Mouse (Mus musculus): ENCODE measurements around the gene Camk1d. TPM values are rescaled to one million over a fixed set of nuclear protein-coding genes. Genes with fewer than 3 reads are reported as not detected.
A peak's percentile ranks its signal among the peaks of the same experiment; 100 is the strongest.

Camk1d gene
- polyA plus RNA-seq, 1 experiment, result 1.0 TPM

- H3K36me3 ChIP-seq (ENCODE audit: control insufficient read depth, insufficient read depth, low read length), result no peaks in the 10 kb centered on the region
- TF ChIP-seq CTCF (conservative IDR thresholded peaks at IDR 0.05; ENCODE audit: insufficient read depth, insufficient read length, low read depth, low read length), result no peak
- no peaks in the 10 kb centered on the region for H3K4me1 ChIP-seq (ENCODE audit: control insufficient read depth, insufficient read depth, low read length)
- no peaks in the 10 kb centered on the region for H3K27me3 ChIP-seq (replicated peaks; ENCODE audit: control insufficient read depth, insufficient read depth, low read length)
- H3K27ac ChIP-seq (ENCODE audit: insufficient read depth, low read depth, low read length), result no peak overlapping the region
- H3K4me3 ChIP-seq (ENCODE audit: insufficient read depth, low read depth, low read length), result no peak overlapping the region
- 93% methylated on average over 14 of the region's 14 CpGs for WGBS
- no peak for DNase-seq
These were observed 77.2 kb downstream of the Camk1d start for GRCm38 (mm10) chr2:5636801-5637742.

DNA sequence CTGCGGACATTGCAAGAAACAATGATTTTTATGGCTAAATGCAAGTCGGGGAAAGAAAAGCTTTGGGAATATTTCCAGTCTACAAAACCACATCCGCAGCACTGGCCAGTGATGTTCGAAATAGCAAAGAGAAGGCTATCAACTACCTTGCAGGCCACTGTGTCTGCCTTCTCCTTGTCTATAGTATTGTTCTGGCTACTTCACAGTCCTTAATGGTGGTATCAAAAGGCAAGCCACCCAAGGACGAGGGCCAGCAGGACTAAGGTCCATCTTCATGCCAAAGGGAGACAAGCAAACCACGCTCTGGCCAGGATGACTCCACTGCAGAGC is 82.0 kb downstream of the Camk1d start:
- no peaks in the 10 kb centered on the region for H3K4me1 ChIP-seq (ENCODE audit: control insufficient read depth, insufficient read depth, low read length)
- H3K27me3 ChIP-seq (replicated peaks; ENCODE audit: control insufficient read depth, insufficient read depth, low read length), result no peaks in the 10 kb centered on the region
- no peaks in the 10 kb centered on the region for H3K36me3 ChIP-seq (ENCODE audit: control insufficient read depth, insufficient read depth, low read length)
- DNase-seq, result no peak
- WGBS, result 63% methylated on average over 6 of the region's 6 CpGs
- TF ChIP-seq CTCF (conservative IDR thresholded peaks at IDR 0.05; ENCODE audit: insufficient read depth, insufficient read length, low read depth, low read length) (no peak), POLR2A (IDR thresholded peaks at IDR 0.05; ENCODE audit: low read depth, low read length) (no peak)
- H3K4me3 ChIP-seq (ENCODE audit: insufficient read depth, low read depth, low read length), result no peak overlapping the region
- peak overlapping the region; percentile 59; the same call in 1 of the 2 replicates for H3K27ac ChIP-seq (ENCODE audit: insufficient read depth, low read depth, low read length)

DNA sequence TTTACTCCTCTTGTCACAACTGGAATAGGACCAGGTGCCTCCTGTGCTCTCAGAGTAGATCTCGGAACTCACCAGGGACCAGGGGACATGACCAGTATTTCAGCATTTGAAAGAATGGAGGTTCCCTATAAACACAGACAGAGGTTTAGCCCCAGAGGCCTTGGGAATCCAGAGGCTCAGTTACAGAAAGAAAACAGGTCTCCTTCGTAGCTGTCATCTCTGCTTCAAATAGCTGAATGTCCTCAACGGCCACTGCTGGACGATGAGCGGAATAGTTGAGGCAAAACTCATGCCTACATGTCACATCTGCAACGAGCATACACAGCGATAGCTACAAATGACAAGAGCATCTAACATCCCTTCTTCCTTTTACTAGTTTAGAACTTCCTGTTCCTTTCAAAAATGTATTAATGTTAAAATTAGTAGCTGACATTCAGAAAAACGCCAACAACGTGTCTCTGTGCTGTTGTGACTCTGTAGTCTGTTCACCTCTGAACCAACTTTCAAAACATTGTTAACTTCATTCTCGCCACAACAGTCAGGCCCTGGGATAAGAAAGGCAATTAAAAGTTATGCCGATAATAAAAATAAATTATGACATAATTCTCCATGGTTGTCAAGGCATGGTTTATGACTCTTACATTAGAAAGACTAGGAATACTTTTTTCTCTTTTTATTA is 82.5 kb downstream of the Camk1d start:
- TF ChIP-seq CTCF (conservative IDR thresholded peaks at IDR 0.05; ENCODE audit: insufficient read depth, insufficient read length, low read depth, low read length) (no peak), POLR2A (IDR thresholded peaks at IDR 0.05; ENCODE audit: low read depth, low read length) (no peak)
- peak; percentile 40 for DNase-seq
- WGBS, result 63% methylated on average over 11 of the region's 11 CpGs
- Histone ChIP-seq H3K4me1 (ENCODE audit: control insufficient read depth, insufficient read depth, low read length) (no peaks in the 10 kb centered on the region), H3K36me3 (ENCODE audit: control insufficient read depth, insufficient read depth, low read length) (no peaks in the 10 kb centered on the region), H3K27me3 (replicated peaks; ENCODE audit: control insufficient read depth, insufficient read depth, low read length) (no peaks in the 10 kb centered on the region), H3K4me3 (ENCODE audit: insufficient read depth, low read depth, low read length) (no peak overlapping the region), H3K27ac (ENCODE audit: insufficient read depth, low read depth, low read length) (0 out of 2 replicates have a peak overlapping the region, but pooled peaks have one; percentile 13)

GRCm38 (mm10) chr2:5630710-5631109 is 83.6 kb downstream of the Camk1d start:
- Histone ChIP-seq H3K27me3 (replicated peaks; ENCODE audit: control insufficient read depth, insufficient read depth, low read length) (no peaks in the 10 kb centered on the region), H3K27ac (ENCODE audit: insufficient read depth, low read depth, low read length) (no peak overlapping the region), H3K4me1 (ENCODE audit: control insufficient read depth, insufficient read depth, low read length) (no peaks in the 10 kb centered on the region), H3K4me3 (ENCODE audit: insufficient read depth, low read depth, low read length) (no peak overlapping the region), H3K36me3 (ENCODE audit: control insufficient read depth, insufficient read depth, low read length) (no peaks in the 10 kb centered on the region)
- DNase-seq, result no peak
- 68% methylated on average over 4 of the region's 4 CpGs for WGBS
- TF ChIP-seq CTCF (conservative IDR thresholded peaks at IDR 0.05; ENCODE audit: insufficient read depth, insufficient read length, low read depth, low read length), result no peak
- no peak for TF ChIP-seq POLR2A (IDR thresholded peaks at IDR 0.05; ENCODE audit: low read depth, low read length)

DNA sequence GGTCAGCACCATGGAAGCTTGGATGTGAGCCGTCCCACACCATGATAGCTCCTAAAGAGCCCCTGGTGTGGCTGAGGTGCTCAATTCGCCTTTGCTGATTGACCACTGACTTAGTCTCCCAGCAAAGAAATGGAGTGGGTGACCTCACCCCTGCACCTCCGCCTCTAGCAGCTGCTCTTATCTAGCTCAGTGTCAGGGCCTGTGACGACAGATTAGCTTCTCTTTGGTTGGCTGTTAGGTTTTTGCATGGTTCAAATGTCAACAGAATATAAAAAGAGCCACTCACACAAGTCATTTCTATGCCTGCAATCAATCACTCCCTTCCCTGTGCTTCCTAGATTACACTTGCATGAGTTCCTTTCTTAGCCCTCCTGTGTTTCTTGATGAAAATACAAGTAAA is 89.9 kb downstream of the Camk1d start:
- H3K4me1 ChIP-seq (ENCODE audit: control insufficient read depth, insufficient read depth, low read length), result no peaks in the 10 kb centered on the region
- H3K4me3 ChIP-seq (ENCODE audit: insufficient read depth, low read depth, low read length), result no peak overlapping the region
- TF ChIP-seq CTCF (conservative IDR thresholded peaks at IDR 0.05; ENCODE audit: insufficient read depth, insufficient read length, low read depth, low read length) (no peak), POLR2A (IDR thresholded peaks at IDR 0.05; ENCODE audit: low read depth, low read length) (no peak)
- no peak overlapping the region for H3K27ac ChIP-seq (ENCODE audit: insufficient read depth, low read depth, low read length)
- 80% methylated on average over 4 of the region's 4 CpGs for WGBS
- no peaks in the 10 kb centered on the region for H3K27me3 ChIP-seq (replicated peaks; ENCODE audit: control insufficient read depth, insufficient read depth, low read length)
- no peak for DNase-seq
- H3K36me3 ChIP-seq (ENCODE audit: control insufficient read depth, insufficient read depth, low read length), result no peaks in the 10 kb centered on the region

- Histone ChIP-seq H3K27ac (ENCODE audit: insufficient read depth, low read depth, low read length) (no peak overlapping the region), H3K4me1 (ENCODE audit: control insufficient read depth, insufficient read depth, low read length) (peaks cover 5% of the 10 kb centered on the region; the same call in 1 of the 2 replicates), H3K36me3 (ENCODE audit: control insufficient read depth, insufficient read depth, low read length) (no peaks in the 10 kb centered on the region), H3K27me3 (replicated peaks; ENCODE audit: control insufficient read depth, insufficient read depth, low read length) (no peaks in the 10 kb centered on the region), H3K4me3 (ENCODE audit: insufficient read depth, low read depth, low read length) (no peak overlapping the region)
- DNase-seq, result no peak
- TF ChIP-seq CTCF (conservative IDR thresholded peaks at IDR 0.05; ENCODE audit: insufficient read depth, insufficient read length, low read depth, low read length) (no peak), POLR2A (IDR thresholded peaks at IDR 0.05; ENCODE audit: low read depth, low read length) (no peak)
- WGBS, result 88% methylated on average over 8 of the region's 8 CpGs
These were observed 95.9 kb downstream of the Camk1d start for GRCm38 (mm10) chr2:5618361-5618896.

DNA sequence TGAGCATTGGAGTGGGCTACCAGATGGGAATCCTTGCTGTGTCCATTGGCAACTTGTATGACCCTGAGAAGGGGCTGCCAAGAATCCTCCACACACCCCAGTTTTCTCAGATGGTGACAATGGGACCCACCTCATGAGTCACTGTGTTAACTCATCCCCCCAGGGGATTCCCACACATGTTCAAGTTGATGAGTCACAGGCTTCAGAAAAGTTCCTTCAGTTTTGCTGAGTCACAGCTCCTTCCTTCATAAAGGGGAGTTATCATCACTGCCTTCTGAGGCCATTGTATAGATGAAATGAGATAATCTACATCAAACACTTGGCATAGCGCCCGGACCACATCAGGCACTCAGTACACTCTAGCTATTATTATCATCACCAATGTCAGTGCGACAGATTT is 99.4 kb downstream of the Camk1d start:
- H3K4me3 ChIP-seq (ENCODE audit: insufficient read depth, low read depth, low read length), result no peak overlapping the region
- H3K4me1 ChIP-seq (ENCODE audit: control insufficient read depth, insufficient read depth, low read length), result peaks cover 5% of the 10 kb centered on the region; the same call in 1 of the 2 replicates
- no peaks in the 10 kb centered on the region for H3K27me3 ChIP-seq (replicated peaks; ENCODE audit: control insufficient read depth, insufficient read depth, low read length)
- no peak overlapping the region for H3K27ac ChIP-seq (ENCODE audit: insufficient read depth, low read depth, low read length)
- no peaks in the 10 kb centered on the region for H3K36me3 ChIP-seq (ENCODE audit: control insufficient read depth, insufficient read depth, low read length)
- WGBS, result 83% methylated on average over 3 of the region's 3 CpGs
- TF ChIP-seq POLR2A (IDR thresholded peaks at IDR 0.05; ENCODE audit: low read depth, low read length) (no peak), CTCF (conservative IDR thresholded peaks at IDR 0.05; ENCODE audit: insufficient read depth, insufficient read length, low read depth, low read length) (no peak)
- DNase-seq, result peak; percentile 8

Data from kidney, adult 2 months (tissue).